Mouse (Mus musculus): ENCODE measurements at regions not wholly inside any gene's neighbourhood (a gene's known extent, or its start where the extent isn't known, plus 50 kb on each side); places are given as distances from the start of the nearest gene placed in this dataset.

DNA sequence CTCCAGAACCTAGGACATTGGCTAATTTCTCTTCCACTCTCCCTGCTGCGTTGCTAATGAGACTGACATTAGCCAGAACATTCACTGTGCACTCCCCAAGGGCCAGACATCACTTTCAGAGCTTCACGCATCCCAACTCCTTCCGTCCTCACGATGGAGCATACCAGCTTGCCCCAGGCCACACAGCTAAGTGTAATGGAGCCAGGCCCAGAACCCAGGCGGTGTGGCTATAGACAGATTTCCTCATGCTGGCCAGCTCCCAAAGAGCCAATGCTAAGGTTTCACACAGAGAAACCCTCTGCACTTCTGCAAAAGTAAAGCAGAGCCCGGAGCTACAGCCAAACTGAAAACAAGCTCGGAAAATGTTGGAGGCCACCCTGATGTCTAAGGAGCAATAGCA lies 139.1 kb downstream of the Vegfa start:
- TF ChIP-seq CTCF (IDR thresholded peaks at IDR 0.05; ENCODE audit: low read depth, low read length) = no peak
- TF ChIP-seq POLR2A (IDR thresholded peaks at IDR 0.05; ENCODE audit: extremely low read depth, insufficient read depth, low read length) = no peak

All from liver, adult 2 months (tissue).